Mouse (Mus musculus): ENCODE results near the gene Gpcpd1.
"Not testable (repeated sequence)": the region's sequence is repeated elsewhere in the genome, so short reads cannot be mapped to it uniquely, and the experiment has no call there.

The Gpcpd1 gene

GRCm38 (mm10) chr2:132587240-132587779, at the start of gene Gpcpd1:
Gene Gpcpd1, minus strand, starts transcription at chr2:132587729.
- in situ Hi-C loops (cut with MboI, MseI), result no loop called here

GRCm38 (mm10) chr2:132636534-132636933, 49.0 kb upstream of the Gpcpd1 start:
- in situ Hi-C loops (cut with MboI, MseI), result no loop called here

GRCm38 (mm10) chr2:132628626-132629025, 41.1 kb upstream of the Gpcpd1 start:
- in situ Hi-C loops (cut with MboI, MseI), result no loop called here

- in situ Hi-C loops (cut with MboI, MseI), result no loop called here
Observed at GRCm38 (mm10) chr2:132623092-132623491, 35.6 kb upstream of the Gpcpd1 start.

GRCm38 (mm10) chr2:132617693-132618092, 30.2 kb upstream of the Gpcpd1 start:
- in situ Hi-C loops (cut with MboI, MseI), result no loop called here

- in situ Hi-C loops (cut with MboI, MseI), result no loop called here
Observed at GRCm38 (mm10) chr2:132613581-132614188, 26.2 kb upstream of the Gpcpd1 start.

GRCm38 (mm10) chr2:132611551-132612233, 24.2 kb upstream of the Gpcpd1 start:
- in situ Hi-C loops (cut with MboI, MseI), result no loop called here

- in situ Hi-C loops (cut with MboI, MseI), result loop anchor here in 1 of 2 experiments (5.0 kb wide), 1 partner anchor 80 kb away; the partner anchor contains the start of gene Shld1
Observed at GRCm38 (mm10) chr2:132607141-132608093, 19.9 kb upstream of the Gpcpd1 start.

GRCm38 (mm10) chr2:132605795-132606563, 18.4 kb upstream of the Gpcpd1 start:
- in situ Hi-C loops (cut with MboI, MseI), result loop anchor here in 1 of 2 experiments (5.0 kb wide), 1 partner anchor 81 kb away; the partner anchor contains the start of gene Shld1

- in situ Hi-C loops (cut with MboI, MseI), result loop anchor here in 1 of 2 experiments (5.0 kb wide), 1 partner anchor 82 kb away; the partner anchor contains the start of gene Shld1
Observed at GRCm38 (mm10) chr2:132604922-132605321, 17.4 kb upstream of the Gpcpd1 start.

GRCm38 (mm10) chr2:132603706-132604105, 16.2 kb upstream of the Gpcpd1 start:
- in situ Hi-C loops (cut with MboI, MseI), result no loop called here

- in situ Hi-C loops (cut with MboI, MseI), result no loop called here
Observed at GRCm38 (mm10) chr2:132601777-132602176, 14.2 kb upstream of the Gpcpd1 start.

GRCm38 (mm10) chr2:132600081-132600480, 12.6 kb upstream of the Gpcpd1 start:
- in situ Hi-C loops (cut with MboI, MseI), result no loop called here

- in situ Hi-C loops (cut with MboI, MseI), result no loop called here
Observed at GRCm38 (mm10) chr2:132599127-132599526, 11.6 kb upstream of the Gpcpd1 start.

- in situ Hi-C loops (cut with MboI, MseI), result no loop called here
Observed at GRCm38 (mm10) chr2:132597866-132598480, 10.4 kb upstream of the Gpcpd1 start.

- in situ Hi-C loops (cut with MboI, MseI), result no loop called here
Observed at GRCm38 (mm10) chr2:132597226-132597625, 9.7 kb upstream of the Gpcpd1 start.

GRCm38 (mm10) chr2:132595601-132596235, 8.2 kb upstream of the Gpcpd1 start:
- in situ Hi-C loops (cut with MboI, MseI), result no loop called here

GRCm38 (mm10) chr2:132592126-132592525, 4.6 kb upstream of the Gpcpd1 start:
- in situ Hi-C loops (cut with MboI, MseI), result no loop called here

GRCm38 (mm10) chr2:132591579-132591978, 4.0 kb upstream of the Gpcpd1 start:
- in situ Hi-C loops (cut with MboI, MseI), result not testable (repeated sequence)

Data from T-helper 17 cell (primary cell).